Mouse (Mus musculus) embryonic fibroblast, embryonic 13.5 days (primary cell): ENCODE measurements around the gene Hipk2. TPM values are rescaled to one million over a fixed set of nuclear protein-coding genes. Genes with fewer than 3 reads are reported as not detected.
A peak's percentile ranks its signal among the peaks of the same experiment; 100 is the strongest.

Source experiments
- H3K27ac ChIP-seq: 2 replicates; pipeline ENCODE4 v1.5.1; 2012; ENCODE audit warnings: low read length, control low read depth, inconsistent platforms; ENCODE audit not compliant: insufficient read depth
- H3K4me1 ChIP-seq: 2 replicates; pipeline ENCODE4 v1.6.1; 2011; ENCODE audit warnings: low read length; ENCODE audit not compliant: control insufficient read depth, insufficient read depth
- H3K4me3 ChIP-seq: 2 replicates; pipeline ENCODE4 v1.5.1; 2011; ENCODE audit warnings: mild to moderate bottlenecking, control low read depth, low read length; ENCODE audit not compliant: insufficient read depth
- CTCF ChIP-seq: IDR thresholded peaks from 2 replicates; pipeline ENCODE4 v1.5.1; 2011; ENCODE audit warnings: mild to moderate bottlenecking, control low read depth, low read length, moderate library complexity, borderline replicate concordance; ENCODE audit not compliant: insufficient read depth
- POLR2A ChIP-seq: IDR thresholded peaks from 2 replicates; pipeline ENCODE4 v1.6.1; 2011; ENCODE audit warnings: low read depth, mild to moderate bottlenecking, control low read depth, low read length, moderate library complexity
- polyA plus RNA-seq: library from polyadenylated mRNA; stranded (reverse); fragments of >200 nt; gene quantifications from 2 replicates; pipeline ENCODE4 v1.2.4, GENCODE M21; 2011; ENCODE audit warnings: low read depth; ENCODE audit not compliant: missing spikeins, insufficient read length

Gene Hipk2
- polyA plus RNA-seq, 1 experiment = 33.1 TPM

GRCm38 (mm10) chr6:38873316-38873715 is 2.6 kb downstream of the Hipk2 start:
- TF ChIP-seq CTCF (no peak), POLR2A (no peak)
- peak overlapping the region; percentile 92 for H3K4me3 ChIP-seq
- no peak overlapping the region for H3K27ac ChIP-seq
- peaks cover 19% of the 10 kb centered on the region for H3K4me1 ChIP-seq

GRCm38 (mm10) chr6:38871051-38871450 is 4.9 kb downstream of the Hipk2 start:
- no peak overlapping the region for H3K27ac ChIP-seq
- no peak for TF ChIP-seq CTCF
- no peak for TF ChIP-seq POLR2A
- no peak overlapping the region for H3K4me3 ChIP-seq
- peaks cover 17% of the 10 kb centered on the region for H3K4me1 ChIP-seq

GRCm38 (mm10) chr6:38870070-38870469 is 5.9 kb downstream of the Hipk2 start:
- no peak for TF ChIP-seq CTCF
- no peak for TF ChIP-seq POLR2A
- Histone ChIP-seq H3K27ac (no peak overlapping the region), H3K4me1 (peaks cover 17% of the 10 kb centered on the region), H3K4me3 (no peak overlapping the region)

GRCm38 (mm10) chr6:38868974-38869373 is 7.0 kb downstream of the Hipk2 start:
- Histone ChIP-seq H3K4me3 (no peak overlapping the region), H3K4me1 (peaks cover 17% of the 10 kb centered on the region), H3K27ac (no peak overlapping the region)
- TF ChIP-seq CTCF = no peak
- TF ChIP-seq POLR2A = no peak

GRCm38 (mm10) chr6:38867291-38867690 is 8.7 kb downstream of the Hipk2 start:
- Histone ChIP-seq H3K4me1 (peaks cover 10% of the 10 kb centered on the region), H3K4me3 (no peak overlapping the region), H3K27ac (no peak overlapping the region)
- TF ChIP-seq CTCF (no peak), POLR2A (no peak)

- Histone ChIP-seq H3K27ac (no peak overlapping the region), H3K4me1 (peaks cover 7% of the 10 kb centered on the region), H3K4me3 (no peak overlapping the region)
- no peak for TF ChIP-seq CTCF
- TF ChIP-seq POLR2A = no peak
Measured at GRCm38 (mm10) chr6:38866761-38867160, 9.2 kb downstream of the Hipk2 start.

- Histone ChIP-seq H3K4me3 (no peak overlapping the region), H3K27ac (no peak overlapping the region), H3K4me1 (peaks cover 4% of the 10 kb centered on the region)
- TF ChIP-seq CTCF (no peak), POLR2A (no peak)
Measured at GRCm38 (mm10) chr6:38866357-38866756, 9.6 kb downstream of the Hipk2 start.

GRCm38 (mm10) chr6:38865805-38866204 is 10.2 kb downstream of the Hipk2 start:
- Histone ChIP-seq H3K4me1 (peaks cover 4% of the 10 kb centered on the region), H3K4me3 (no peak overlapping the region), H3K27ac (no peak overlapping the region)
- TF ChIP-seq CTCF = no peak
- TF ChIP-seq POLR2A = no peak

- H3K4me3 ChIP-seq = no peak overlapping the region
- peaks cover 3% of the 10 kb centered on the region for H3K4me1 ChIP-seq
- H3K27ac ChIP-seq = no peak overlapping the region
- no peak for TF ChIP-seq POLR2A
- no peak for TF ChIP-seq CTCF
Measured at GRCm38 (mm10) chr6:38863595-38863994, 12.4 kb downstream of the Hipk2 start.

GRCm38 (mm10) chr6:38860301-38860700 is 15.7 kb downstream of the Hipk2 start:
- Histone ChIP-seq H3K4me3 (no peak overlapping the region), H3K27ac (no peak overlapping the region), H3K4me1 (peaks cover 6% of the 10 kb centered on the region)
- TF ChIP-seq CTCF (no peak), POLR2A (no peak)

GRCm38 (mm10) chr6:38859819-38860218 is 16.1 kb downstream of the Hipk2 start:
- Histone ChIP-seq H3K27ac (no peak overlapping the region), H3K4me3 (no peak overlapping the region), H3K4me1 (peaks cover 6% of the 10 kb centered on the region)
- TF ChIP-seq CTCF (no peak), POLR2A (no peak)
